Mouse (Mus musculus): ENCODE measurements around the gene Emx1. TPM values are rescaled to one million over a fixed set of nuclear protein-coding genes. Genes with fewer than 3 reads are reported as not detected.
"Not testable (repeated sequence)": the region's sequence is repeated elsewhere in the genome, so short reads cannot be mapped to it uniquely, and the experiment has no call there.

Gene Emx1
- polyA plus RNA-seq, 1 experiment from 2014 or later = 68.6 TPM

- H3K27me3 ChIP-seq (replicated peaks; ENCODE audit: control insufficient read depth, insufficient read depth, low read length); ATAC-seq; H3K36me3 ChIP-seq (ENCODE audit: control insufficient read depth, insufficient read depth, low read length); H3K4me3 ChIP-seq (ENCODE audit: low read depth, low read length); H3K4me1 ChIP-seq (ENCODE audit: control insufficient read depth, insufficient read depth, low read length); H3K9ac ChIP-seq (ENCODE audit: low read length); DNase-seq (ENCODE audit: low spot score); H3K4me2 ChIP-seq (ENCODE audit: low read length); H3K27ac ChIP-seq (ENCODE audit: low read depth, low read length); H3K9me3 ChIP-seq (replicated peaks; ENCODE audit: control insufficient read depth, low read length): not testable (repeated sequence)
- 76% methylated on average over 2 of the region's 2 CpGs for WGBS
Observed at GRCm38 (mm10) chr6:85156551-85156950, 30.7 kb upstream of the Emx1 start.

GRCm38 (mm10) chr6:85158040-85158804, 29.0 kb upstream of the Emx1 start:
- not testable (repeated sequence) for H3K9ac ChIP-seq (ENCODE audit: low read length); DNase-seq (ENCODE audit: low spot score); H3K27me3 ChIP-seq (replicated peaks; ENCODE audit: control insufficient read depth, insufficient read depth, low read length); ATAC-seq; H3K9me3 ChIP-seq (replicated peaks; ENCODE audit: control insufficient read depth, low read length); H3K4me1 ChIP-seq (ENCODE audit: control insufficient read depth, insufficient read depth, low read length); H3K4me2 ChIP-seq (ENCODE audit: low read length); H3K4me3 ChIP-seq (ENCODE audit: low read depth, low read length); H3K36me3 ChIP-seq (ENCODE audit: control insufficient read depth, insufficient read depth, low read length); H3K27ac ChIP-seq (ENCODE audit: low read depth, low read length)
- 76% methylated on average over 4 of the region's 4 CpGs for WGBS

- H3K4me1 ChIP-seq (ENCODE audit: control insufficient read depth, insufficient read depth, low read length); H3K4me2 ChIP-seq (ENCODE audit: low read length); H3K27me3 ChIP-seq (replicated peaks; ENCODE audit: control insufficient read depth, insufficient read depth, low read length); H3K36me3 ChIP-seq (ENCODE audit: control insufficient read depth, insufficient read depth, low read length); H3K9me3 ChIP-seq (replicated peaks; ENCODE audit: control insufficient read depth, low read length); H3K27ac ChIP-seq (ENCODE audit: low read depth, low read length); H3K4me3 ChIP-seq (ENCODE audit: low read depth, low read length); H3K9ac ChIP-seq (ENCODE audit: low read length): not testable (repeated sequence)
- WGBS = 10% methylated on average over 6 of the region's 6 CpGs
- peak; percentile 64 for ATAC-seq
- DNase-seq (ENCODE audit: low spot score) = peak; percentile 79
Observed at GRCm38 (mm10) chr6:85159092-85159760, 28.0 kb upstream of the Emx1 start.

- Histone ChIP-seq H3K27me3 (replicated peaks; ENCODE audit: control insufficient read depth, insufficient read depth, low read length) (no peaks in the 10 kb centered on the region), H3K36me3 (ENCODE audit: control insufficient read depth, insufficient read depth, low read length) (no peaks in the 10 kb centered on the region), H3K4me1 (ENCODE audit: control insufficient read depth, insufficient read depth, low read length) (peaks cover 4% of the 10 kb centered on the region; the same call in 1 of the 2 replicates), H3K4me3 (ENCODE audit: low read depth, low read length) (no peak overlapping the region), H3K4me2 (ENCODE audit: low read length) (no peak overlapping the region), H3K9me3 (replicated peaks; ENCODE audit: control insufficient read depth, low read length) (no peaks in the 10 kb centered on the region), H3K9ac (ENCODE audit: low read length) (no peak overlapping the region), H3K27ac (ENCODE audit: low read depth, low read length) (no peak overlapping the region)
- DNase-seq (ENCODE audit: low spot score) (peak; percentile 89), ATAC-seq (peak; percentile 30)
- WGBS = 34% methylated on average over 4 of the region's 4 CpGs
Observed at GRCm38 (mm10) chr6:85160201-85160923, 26.9 kb upstream of the Emx1 start.

GRCm38 (mm10) chr6:85165440-85165921, 21.8 kb upstream of the Emx1 start:
- peak; percentile 88 for ATAC-seq
- WGBS = 5% methylated on average over 11 of the region's 11 CpGs
- peak overlapping the region; percentile 77 for H3K27ac ChIP-seq (ENCODE audit: low read depth, low read length)
- peak; percentile 91 for DNase-seq (ENCODE audit: low spot score)
- H3K27me3 ChIP-seq (replicated peaks; ENCODE audit: control insufficient read depth, insufficient read depth, low read length) = no peaks in the 10 kb centered on the region
- peak overlapping the region; percentile 32 for H3K4me2 ChIP-seq (ENCODE audit: low read length)
- no peak overlapping the region; the same call in 1 of the 2 replicates for H3K9ac ChIP-seq (ENCODE audit: low read length)
- no peak overlapping the region; the same call in 1 of the 2 replicates for H3K4me3 ChIP-seq (ENCODE audit: low read depth, low read length)
- peaks cover 4% of the 10 kb centered on the region; the same call in 1 of the 2 replicates for H3K4me1 ChIP-seq (ENCODE audit: control insufficient read depth, insufficient read depth, low read length)
- H3K36me3 ChIP-seq (ENCODE audit: control insufficient read depth, insufficient read depth, low read length) = no peaks in the 10 kb centered on the region
- no peaks in the 10 kb centered on the region for H3K9me3 ChIP-seq (replicated peaks; ENCODE audit: control insufficient read depth, low read length)

- Histone ChIP-seq H3K4me3 (ENCODE audit: low read depth, low read length) (no peak overlapping the region), H3K27me3 (replicated peaks; ENCODE audit: control insufficient read depth, insufficient read depth, low read length) (peaks cover 4% of the 10 kb centered on the region; the same call in 1 of the 2 replicates), H3K4me2 (ENCODE audit: low read length) (no peak overlapping the region), H3K36me3 (ENCODE audit: control insufficient read depth, insufficient read depth, low read length) (no peaks in the 10 kb centered on the region), H3K4me1 (ENCODE audit: control insufficient read depth, insufficient read depth, low read length) (no peaks in the 10 kb centered on the region), H3K27ac (ENCODE audit: low read depth, low read length) (no peak overlapping the region), H3K9me3 (replicated peaks; ENCODE audit: control insufficient read depth, low read length) (no peaks in the 10 kb centered on the region), H3K9ac (ENCODE audit: low read length) (no peak overlapping the region)
- 81% methylated on average over 3 of the region's 3 CpGs for WGBS
- no peak for DNase-seq (ENCODE audit: low spot score)
- ATAC-seq = no peak
Observed at GRCm38 (mm10) chr6:85179569-85179968, 7.7 kb upstream of the Emx1 start.

GRCm38 (mm10) chr6:85180036-85180435, 7.2 kb upstream of the Emx1 start:
- H3K4me2 ChIP-seq (ENCODE audit: low read length) = no peak overlapping the region
- no peak for DNase-seq (ENCODE audit: low spot score)
- H3K4me3 ChIP-seq (ENCODE audit: low read depth, low read length) = no peak overlapping the region
- no peaks in the 10 kb centered on the region for H3K9me3 ChIP-seq (replicated peaks; ENCODE audit: control insufficient read depth, low read length)
- no peak overlapping the region for H3K9ac ChIP-seq (ENCODE audit: low read length)
- 71% methylated on average over 2 of the region's 2 CpGs for WGBS
- peaks cover 5% of the 10 kb centered on the region; the same call in 1 of the 2 replicates for H3K27me3 ChIP-seq (replicated peaks; ENCODE audit: control insufficient read depth, insufficient read depth, low read length)
- ATAC-seq = no peak
- no peaks in the 10 kb centered on the region for H3K4me1 ChIP-seq (ENCODE audit: control insufficient read depth, insufficient read depth, low read length)
- H3K36me3 ChIP-seq (ENCODE audit: control insufficient read depth, insufficient read depth, low read length) = no peaks in the 10 kb centered on the region
- H3K27ac ChIP-seq (ENCODE audit: low read depth, low read length) = no peak overlapping the region

- 63% methylated on average over 3 of the region's 3 CpGs for WGBS
- Histone ChIP-seq H3K9ac (ENCODE audit: low read length) (no peak overlapping the region), H3K27me3 (replicated peaks; ENCODE audit: control insufficient read depth, insufficient read depth, low read length) (peaks cover 13% of the 10 kb centered on the region)
Observed at GRCm38 (mm10) chr6:85183951-85184350, 3.3 kb upstream of the Emx1 start.

More at GRCm38 (mm10) chr6:85183951-85184350, 3.3 kb upstream of the Emx1 start:
- no peak overlapping the region for H3K4me2 ChIP-seq (ENCODE audit: low read length)
- H3K27ac ChIP-seq (ENCODE audit: low read depth, low read length) = no peak overlapping the region
- H3K4me3 ChIP-seq (ENCODE audit: low read depth, low read length) = no peak overlapping the region
- DNase-seq (ENCODE audit: low spot score) = no peak
- no peaks in the 10 kb centered on the region for H3K36me3 ChIP-seq (ENCODE audit: control insufficient read depth, insufficient read depth, low read length)
- H3K9me3 ChIP-seq (replicated peaks; ENCODE audit: control insufficient read depth, low read length) = no peaks in the 10 kb centered on the region
- no peak for ATAC-seq
- H3K4me1 ChIP-seq (ENCODE audit: control insufficient read depth, insufficient read depth, low read length) = peaks cover 13% of the 10 kb centered on the region

Data from forebrain, embryonic 14.5 days (tissue).